Mouse (Mus musculus) midbrain, postnatal 0 days (tissue): ENCODE measurements around the gene Gm3435. TPM values are rescaled to one million over a fixed set of nuclear protein-coding genes. Genes with fewer than 3 reads are reported as not detected.
A peak's percentile ranks its signal among the peaks of the same experiment; 100 is the strongest.
"Not testable (repeated sequence)": the region's sequence is repeated elsewhere in the genome, so short reads cannot be mapped to it uniquely, and the experiment has no call there.

Experiments
- ATAC-seq: fragments of 200-750 bp; cut with Nextera tagmentation; 2 replicates; pipeline ENCODE4 v1.8.0; 2017; ENCODE audit warnings: moderate number of reproducible peaks, mild to moderate bottlenecking, moderate TSS enrichment, moderate library complexity; ENCODE audit not compliant: low FRiP score
- DNase-seq: peaks from one replicate; pipeline ENCODE4 v3.0.0-alpha.2; 2015; ENCODE audit warnings: low spot score
- H3K27ac ChIP-seq: fragments of 300-500 bp; sonication (generic); 2 replicates; pipeline ENCODE4 v1.5.1; 2014; ENCODE audit warnings: low read depth, mild to moderate bottlenecking, low read length, mixed read lengths
- H3K27me3 ChIP-seq: fragments of 300-500 bp; sonication (generic); 2 replicates; pipeline ENCODE4 v1.6.1; 2014; ENCODE audit warnings: low read length, control low read depth, mixed read lengths; ENCODE audit not compliant: insufficient read depth
- H3K36me3 ChIP-seq: fragments of 300-500 bp; sonication (generic); 2 replicates; pipeline ENCODE4 v1.6.1; 2014; ENCODE audit warnings: low read length, control low read depth, mixed read lengths; ENCODE audit not compliant: insufficient read depth
- H3K4me1 ChIP-seq: fragments of 300-500 bp; sonication (generic); 2 replicates; pipeline ENCODE4 v1.6.1; 2014; ENCODE audit warnings: mild to moderate bottlenecking, control low read depth, antibody characterized with exemption, low read length, mixed read lengths; ENCODE audit not compliant: insufficient read depth
- H3K4me2 ChIP-seq: fragments of 300-500 bp; sonication (generic); 2 replicates; pipeline ENCODE4 v1.6.1; 2014; ENCODE audit warnings: low read depth, mild to moderate bottlenecking, low read length, mixed read lengths; ENCODE audit not compliant: poor library complexity, severe bottlenecking
- H3K4me3 ChIP-seq: fragments of 300-500 bp; sonication (generic); 2 replicates; pipeline ENCODE4 v1.5.1; 2014; ENCODE audit warnings: low read depth, mild to moderate bottlenecking, low read length, moderate library complexity
- H3K9ac ChIP-seq: fragments of 300-500 bp; sonication (generic); replicated peaks from 2 replicates; pipeline ENCODE4 v1.6.1; 2014; ENCODE audit warnings: mild to moderate bottlenecking, low read length, moderate library complexity, mixed read lengths; ENCODE audit not compliant: poor library complexity, severe bottlenecking
- H3K9me3 ChIP-seq: fragments of 300-500 bp; sonication (generic); 2 replicates; pipeline ENCODE4 v1.6.1; 2016; ENCODE audit warnings: low read length, control low read depth
- WGBS: fragments of 180-500 bp; shearing (Covaris S2); extraction: QIAGEN DNeasy Blood & Tissue Kit; methylation state at CpG from one replicate; pipeline ENCODE4 v1.1.7; 2014; 5-methylcytosine and 5-hydroxymethylcytosine counted together
- polyA plus RNA-seq: library from polyadenylated mRNA; unstranded; fragments of >200 nt; fragmentation: Nextera tagmentation; extraction: Ambion mirVana; gene quantifications from 2 replicates; pipeline ENCODE4 v1.2.1, GENCODE M21; 2015
- total RNA-seq: library from RNA; depleted of rRNA; stranded (reverse); fragments of >200 nt; gene quantifications from 2 replicates; pipeline ENCODE4 v1.2.3, GENCODE M21; 2014

Gm3435 gene
- total and polyA plus RNA-seq, 2 experiments from 2014 or later, result 4.8 to 8.7 TPM

DNA sequence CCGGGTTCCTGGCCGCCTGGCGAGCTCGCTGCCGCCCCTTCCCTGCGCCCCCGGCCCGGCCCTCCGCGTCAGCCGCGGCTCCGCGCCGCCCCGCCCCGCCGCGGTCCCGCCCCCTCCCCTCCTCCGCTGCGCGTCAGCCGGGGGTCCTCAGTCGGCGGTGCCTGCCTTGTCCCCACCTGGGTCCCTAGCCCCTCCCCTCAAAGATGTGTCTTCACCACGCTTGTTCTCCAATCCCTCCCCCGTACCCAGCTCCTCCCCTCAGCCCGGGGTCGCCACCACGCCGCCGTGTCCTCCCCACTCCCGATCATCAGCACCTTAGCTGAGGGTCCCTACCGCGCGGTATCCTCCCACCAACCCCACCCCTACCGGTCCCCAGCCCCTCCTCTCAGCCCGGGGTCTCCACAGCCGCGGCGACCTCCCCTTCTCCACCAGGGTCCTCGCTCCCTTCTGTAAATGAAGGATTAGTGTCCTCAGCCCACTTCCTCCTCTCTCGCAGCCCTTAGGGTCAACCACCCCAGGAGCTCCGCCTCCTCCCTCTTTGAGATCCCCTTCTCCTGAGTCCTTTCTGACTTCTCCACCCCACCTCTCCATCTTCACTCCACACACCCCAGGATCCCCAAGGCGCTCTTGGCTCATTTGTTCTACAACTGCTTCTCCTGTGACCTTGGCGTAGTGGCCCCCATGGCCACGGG is 14.7 kb downstream of the Gm3435 start:
- peak; percentile 88 for ATAC-seq
- not testable (repeated sequence) for DNase-seq, H3K9ac ChIP-seq, H3K36me3 ChIP-seq, H3K4me2 ChIP-seq, H3K4me1 ChIP-seq, H3K4me3 ChIP-seq, H3K27ac ChIP-seq, H3K9me3 ChIP-seq, H3K27me3 ChIP-seq
- no CpG with 5 or more reads among the region's 48 CpGs for WGBS

DNA sequence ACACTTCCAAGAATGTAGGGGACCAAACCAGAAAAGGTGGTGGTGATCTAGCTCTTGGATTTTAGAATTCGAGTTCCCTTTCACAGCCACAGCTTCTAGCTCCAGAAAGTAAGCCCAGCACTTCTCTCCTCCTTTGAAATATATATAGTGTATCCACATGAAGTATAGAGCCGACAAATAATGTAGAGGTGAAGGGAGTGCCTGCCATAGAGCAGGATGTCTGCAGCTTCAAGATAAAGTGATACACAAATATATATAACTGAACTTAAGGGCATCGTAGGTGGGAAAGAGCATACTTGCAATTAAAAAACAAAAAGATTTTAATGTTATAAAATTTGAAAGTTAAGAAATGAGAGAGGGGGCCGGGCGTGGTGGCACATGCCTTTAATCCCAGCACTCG is 15.5 kb downstream of the Gm3435 start:
- not testable (repeated sequence) for H3K4me3 ChIP-seq, H3K27ac ChIP-seq, H3K9me3 ChIP-seq, H3K36me3 ChIP-seq, H3K9ac ChIP-seq, ATAC-seq, H3K4me1 ChIP-seq, H3K27me3 ChIP-seq, H3K4me2 ChIP-seq, DNase-seq
- WGBS, result no CpG with 5 or more reads among the region's 6 CpGs

DNA sequence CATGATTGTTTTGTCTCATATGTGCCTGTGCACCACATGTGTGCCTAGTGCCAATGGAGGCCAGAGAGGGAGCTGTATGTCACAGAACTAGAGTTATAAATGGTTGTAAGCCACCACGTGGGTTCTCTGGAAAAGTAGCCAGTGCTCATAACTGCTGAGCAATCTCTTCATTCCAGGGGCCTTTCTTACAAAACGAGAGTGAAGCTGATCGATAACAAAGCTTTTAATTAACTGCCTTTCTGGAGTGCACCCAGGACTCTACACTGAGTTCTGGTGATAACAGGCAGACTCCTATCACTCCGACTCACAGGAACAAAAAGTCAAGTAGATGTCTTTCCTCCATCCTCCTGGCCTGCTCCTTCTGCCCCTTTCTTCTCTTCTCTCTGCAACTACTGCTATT is 21.4 kb downstream of the Gm3435 start:
- ATAC-seq, H3K4me3 ChIP-seq, H3K27ac ChIP-seq, H3K4me2 ChIP-seq, H3K4me1 ChIP-seq, H3K27me3 ChIP-seq, DNase-seq, H3K9ac ChIP-seq, H3K9me3 ChIP-seq, H3K36me3 ChIP-seq: not testable (repeated sequence)
- no CpG with 5 or more reads among the region's 4 CpGs for WGBS

DNA sequence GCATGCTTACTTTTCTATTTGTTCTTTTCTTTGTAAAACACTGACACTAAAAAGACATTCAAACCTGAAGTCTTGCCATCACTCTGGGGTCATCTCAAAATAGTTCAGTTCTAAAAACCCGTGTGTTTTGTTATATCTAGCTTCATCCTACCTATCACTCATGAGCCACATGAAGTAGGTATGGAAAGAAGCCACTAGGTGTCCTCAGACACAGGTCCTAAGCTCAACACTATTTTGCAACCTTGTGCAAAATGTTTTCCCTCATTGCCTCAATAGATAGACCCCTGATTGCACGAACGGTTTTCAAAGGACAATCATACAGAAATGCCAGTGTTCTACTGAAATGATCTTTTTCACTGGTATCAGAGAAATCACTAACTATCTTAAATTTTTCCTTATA is 30.5 kb downstream of the Gm3435 start:
- H3K36me3 ChIP-seq, ATAC-seq, H3K9me3 ChIP-seq, H3K4me3 ChIP-seq, H3K27me3 ChIP-seq, H3K4me1 ChIP-seq, H3K9ac ChIP-seq, H3K27ac ChIP-seq, DNase-seq, H3K4me2 ChIP-seq: not testable (repeated sequence)
- WGBS, result no CpG with 5 or more reads among the region's 3 CpGs

DNA sequence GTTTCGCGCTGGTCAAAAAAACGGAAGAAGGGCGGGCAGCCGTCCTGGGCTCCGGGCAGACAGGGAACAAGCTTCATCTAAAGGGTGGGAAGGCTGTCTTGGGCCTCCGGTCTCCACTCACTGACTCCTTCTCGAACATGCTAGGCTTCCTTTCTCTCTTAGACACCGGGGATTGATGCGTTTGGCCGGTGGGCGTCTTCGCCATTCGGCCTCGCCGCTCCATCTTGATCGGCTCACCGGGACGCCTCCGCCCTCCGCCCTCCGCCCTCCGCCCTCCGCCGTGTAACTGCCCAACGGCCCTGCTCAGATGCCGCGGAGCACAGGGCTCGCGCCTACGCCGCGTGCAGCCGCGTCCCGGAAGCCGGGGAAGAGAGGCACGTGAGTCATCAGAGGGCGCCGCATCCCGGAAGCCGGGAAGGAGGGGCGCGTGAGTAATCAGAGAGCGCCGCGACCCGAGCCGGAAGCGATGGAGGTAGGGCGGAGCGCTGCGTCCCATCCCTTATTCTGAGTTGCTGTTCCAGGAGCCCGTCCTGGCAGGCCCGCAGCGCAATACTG is 31.3 kb downstream of the Gm3435 start, which contains the start of the genes Ermard, Tcte3 and Gm3448:
Gene Ermard (plus strand): TSS at position 34 of the 555 bp plus-strand sequence.
Gene Tcte3 (minus strand): TSS at position 314 of the 555 bp plus-strand sequence.
Gene Gm3448 (minus strand): TSS at position 363 of the 555 bp plus-strand sequence.
- not testable (repeated sequence) for H3K27me3 ChIP-seq, H3K9ac ChIP-seq, H3K27ac ChIP-seq, H3K4me1 ChIP-seq, H3K4me2 ChIP-seq, H3K9me3 ChIP-seq, H3K4me3 ChIP-seq, H3K36me3 ChIP-seq, DNase-seq
- ATAC-seq, result peak; percentile 98
- WGBS, result no CpG with 5 or more reads among the region's 56 CpGs

DNA sequence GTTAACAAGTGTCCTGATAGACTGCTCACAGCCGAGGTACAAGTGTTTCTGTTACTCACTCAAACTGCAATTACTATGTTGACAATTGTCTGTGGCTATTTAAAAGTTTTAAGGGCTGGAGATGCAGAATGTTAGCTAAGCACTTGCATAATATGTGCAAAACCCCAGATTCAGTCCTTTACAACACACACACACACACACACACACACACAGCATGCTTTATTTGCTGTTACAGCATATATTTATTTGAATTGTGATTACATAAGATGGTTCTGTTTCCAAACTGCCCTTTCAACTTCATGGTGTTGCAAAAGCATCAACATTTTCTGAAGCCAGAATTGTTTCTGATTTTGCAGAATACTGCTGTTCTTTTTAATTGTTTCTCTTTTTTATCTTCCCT is 40.4 kb downstream of the Gm3435 start:
- H3K36me3 ChIP-seq, DNase-seq, H3K4me3 ChIP-seq, H3K27ac ChIP-seq, H3K9ac ChIP-seq, H3K9me3 ChIP-seq, H3K4me1 ChIP-seq, ATAC-seq, H3K4me2 ChIP-seq, H3K27me3 ChIP-seq: not testable (repeated sequence)
- no CpG with 5 or more reads among the region's 1 CpGs for WGBS

DNA sequence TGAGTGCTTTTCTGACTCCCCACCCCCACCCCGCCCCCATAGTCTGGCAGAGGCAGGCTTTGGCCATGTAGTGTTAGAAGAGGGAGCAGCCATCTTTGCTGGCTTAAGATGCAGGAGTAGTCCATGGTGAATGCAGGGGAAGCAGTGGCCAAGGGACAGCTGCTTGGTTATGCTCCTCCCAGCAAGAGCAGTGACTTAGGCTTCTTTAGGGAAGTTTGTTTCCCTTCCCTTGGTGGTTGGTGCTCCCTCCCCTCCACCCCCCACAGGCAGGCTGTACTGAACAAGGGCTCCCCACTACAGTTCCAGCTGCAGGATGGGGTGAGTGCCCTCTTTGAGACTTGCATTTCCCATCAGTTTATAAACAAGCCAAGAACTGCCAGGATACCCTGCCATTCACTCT is 42.8 kb downstream of the Gm3435 start:
- not testable (repeated sequence) for DNase-seq, H3K27ac ChIP-seq, ATAC-seq, H3K4me1 ChIP-seq, H3K27me3 ChIP-seq, H3K4me3 ChIP-seq, H3K4me2 ChIP-seq, H3K9ac ChIP-seq, H3K9me3 ChIP-seq
- whole genome bisulfite sequencing, result 50% methylated on average over 1 of the region's 1 CpGs
- H3K36me3 ChIP-seq, result peaks cover 12% of the 10 kb centered on the region

DNA sequence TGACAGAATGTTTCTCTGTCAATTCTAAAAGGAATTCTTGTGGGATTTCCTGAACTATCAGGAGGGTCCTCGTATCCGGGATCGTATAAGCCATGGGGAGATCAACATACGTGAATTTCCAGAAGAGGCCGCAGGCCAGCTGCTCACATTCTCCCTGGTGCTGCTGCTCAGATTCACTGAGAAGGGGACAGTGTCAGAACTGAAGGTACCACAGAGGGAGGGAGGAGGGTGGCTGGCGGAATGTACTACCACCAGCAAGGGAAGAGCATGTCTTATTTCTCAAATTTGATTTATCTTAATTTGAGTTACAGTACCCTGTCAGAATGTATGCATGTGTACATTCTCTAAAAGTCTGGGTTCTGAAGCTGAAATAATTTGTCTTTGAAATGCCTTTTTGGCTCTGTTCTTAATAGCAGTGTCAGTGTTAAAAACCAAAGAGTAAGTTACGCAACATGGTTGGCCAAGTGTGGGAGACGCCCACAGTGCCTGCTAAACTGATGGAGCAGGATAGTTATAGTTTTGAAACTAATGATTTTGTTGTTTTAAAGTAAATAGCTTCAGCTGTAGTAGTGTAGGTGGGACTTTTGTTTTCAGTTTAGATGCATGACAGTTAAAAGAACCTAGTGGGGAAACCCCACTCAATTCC is 43.3 kb downstream of the Gm3435 start:
- DNase-seq, ATAC-seq, H3K9me3 ChIP-seq, H3K9ac ChIP-seq, H3K27ac ChIP-seq, H3K4me2 ChIP-seq, H3K4me1 ChIP-seq, H3K27me3 ChIP-seq, H3K4me3 ChIP-seq: not testable (repeated sequence)
- 92% methylated on average over 5 of the region's 8 CpGs for WGBS
- peaks cover 18% of the 10 kb centered on the region for H3K36me3 ChIP-seq
